Mouse (Mus musculus): ENCODE data around the gene Foxb1. TPM values are rescaled to one million over a fixed set of nuclear protein-coding genes. Genes with fewer than 3 reads are reported as not detected.

Foxb1 gene
- not detected in 2 replicates for polyA plus RNA-seq (2015; fragmentation: Nextera tagmentation; extraction: Ambion mirVana)

GRCm38 (mm10) chr9:69760371-69761301, at the start of gene Foxb1:
Foxb1 (minus strand) TSS chr9:69760940.

Other genes with a start within 250 kb of the Foxb1 start
- gene Bnip2, start 228.5 kb upstream of the Foxb1 start, polyA plus RNA-seq (2015; fragmentation: Nextera tagmentation; extraction: Ambion mirVana), result 58.9 and 66.3 TPM in 2 replicates

Data from spleen, postnatal 0 days (tissue).